Mouse (Mus musculus): ENCODE data around the gene Krt77.
A peak's percentile ranks its signal among the peaks of the same experiment; 100 is the strongest.

Gene Krt77

GRCm38 (mm10) chr15:101869431-101869830 is at the start of gene Krt77:
Gene Krt77 (minus strand): TSS chr15:101869705.
- peak; percentile 38 to 39 for DNase-seq (ENCODE audit: low spot score in 2 of 2)

- no peak for DNase-seq (ENCODE audit: low spot score in 2 of 2)
Measured at GRCm38 (mm10) chr15:101916072-101916471, 46.6 kb upstream of the Krt77 start.

- no peak for DNase-seq (ENCODE audit: low spot score in 2 of 2)
Measured at GRCm38 (mm10) chr15:101904849-101905248, 35.3 kb upstream of the Krt77 start.

GRCm38 (mm10) chr15:101902171-101903149 is 33.0 kb upstream of the Krt77 start:
- no peak for DNase-seq (ENCODE audit: low spot score in 2 of 2)

GRCm38 (mm10) chr15:101895216-101895615 is 25.7 kb upstream of the Krt77 start:
- DNase-seq (ENCODE audit: low spot score in 2 of 2): no peak

GRCm38 (mm10) chr15:101892820-101893219 is 23.3 kb upstream of the Krt77 start, which contains the start of gene Krt76:
Gene Krt76 (minus strand): TSS chr15:101892920.
- no peak for DNase-seq (ENCODE audit: low spot score in 2 of 2)

- DNase-seq (ENCODE audit: low spot score in 2 of 2): no peak
Measured at GRCm38 (mm10) chr15:101879776-101880175, 10.3 kb upstream of the Krt77 start.

- DNase-seq (ENCODE audit: low spot score in 2 of 2): no peak
Measured at GRCm38 (mm10) chr15:101878041-101878440, 8.5 kb upstream of the Krt77 start.

GRCm38 (mm10) chr15:101874383-101874782 is 4.9 kb upstream of the Krt77 start:
- no peak for DNase-seq (ENCODE audit: low spot score in 2 of 2)

- no peak for DNase-seq (ENCODE audit: low spot score in 2 of 2)
Measured at GRCm38 (mm10) chr15:101873231-101873630, 3.7 kb upstream of the Krt77 start.

GRCm38 (mm10) chr15:101866754-101867153 is 2.8 kb downstream of the Krt77 start:
- no peak for DNase-seq (ENCODE audit: low spot score in 2 of 2)

- no peak for DNase-seq (ENCODE audit: low spot score in 2 of 2)
Measured at GRCm38 (mm10) chr15:101860421-101861130, 8.9 kb downstream of the Krt77 start.

- DNase-seq (ENCODE audit: low spot score in 2 of 2): peak in 1 of 2 experiments; percentile 24
Measured at GRCm38 (mm10) chr15:101859735-101860170, 9.8 kb downstream of the Krt77 start.

- no peak for DNase-seq (ENCODE audit: low spot score in 2 of 2)
Measured at GRCm38 (mm10) chr15:101858673-101859425, 10.7 kb downstream of the Krt77 start.

GRCm38 (mm10) chr15:101856696-101857095 is 12.8 kb downstream of the Krt77 start:
- no peak for DNase-seq (ENCODE audit: low spot score in 2 of 2)

- DNase-seq (ENCODE audit: low spot score in 2 of 2): no peak
Measured at GRCm38 (mm10) chr15:101855732-101856131, 13.8 kb downstream of the Krt77 start.

GRCm38 (mm10) chr15:101854294-101854693 is 15.2 kb downstream of the Krt77 start:
- DNase-seq (ENCODE audit: low spot score in 2 of 2): no peak

- DNase-seq (ENCODE audit: low spot score in 2 of 2): no peak
Measured at GRCm38 (mm10) chr15:101852571-101852970, 16.9 kb downstream of the Krt77 start.

GRCm38 (mm10) chr15:101850694-101851093 is 18.8 kb downstream of the Krt77 start, which contains the start of gene Krt1:
Gene Krt1 (minus strand): TSS chr15:101850794.
- DNase-seq (ENCODE audit: low spot score in 2 of 2): no peak

GRCm38 (mm10) chr15:101845971-101846403 is 23.5 kb downstream of the Krt77 start:
- DNase-seq (ENCODE audit: low spot score in 2 of 2): peak in 1 of 2 experiments; percentile 39

- DNase-seq (ENCODE audit: low spot score in 2 of 2): no peak
Measured at GRCm38 (mm10) chr15:101843192-101843591, 26.3 kb downstream of the Krt77 start.
